Mouse (Mus musculus) cerebellum, adult 9-10 months (tissue): ENCODE measurements at regions not wholly inside any gene's neighbourhood (a gene's known extent, or its start where the extent isn't known, plus 50 kb on each side); places are given as distances from the start of the nearest gene placed in this dataset.
"Not testable (repeated sequence)": the region's sequence is repeated elsewhere in the genome, so short reads cannot be mapped to it uniquely, and the experiment has no call there.

ENCODE experiments used
- DNase-seq: peaks from one replicate; pipeline ENCODE4 v3.0.0; 2022

- DNase-seq = no peak
Measured at GRCm38 (mm10) chr4:64432097-64432496, 385.3 kb upstream of the Tnc start.

GRCm38 (mm10) chr4:64437744-64438594 lies 391.2 kb upstream of the Tnc start:
- no peak for DNase-seq

- no peak for DNase-seq
Measured at GRCm38 (mm10) chr4:64451442-64451841, 404.6 kb upstream of the Tnc start.

GRCm38 (mm10) chr4:64451946-64452345 lies 405.1 kb upstream of the Tnc start:
- no peak for DNase-seq

- peak; percentile 43 for DNase-seq
Measured at GRCm38 (mm10) chr4:64492260-64492962, 445.6 kb upstream of the Tnc start.

GRCm38 (mm10) chr4:64497759-64498158 lies 450.9 kb upstream of the Tnc start:
- DNase-seq = not testable (repeated sequence)

- DNase-seq = no peak
Measured at GRCm38 (mm10) chr4:64500635-64501395, 454.0 kb upstream of the Tnc start.

- DNase-seq = peak; percentile 39
Measured at GRCm38 (mm10) chr4:64521883-64522282, 475.1 kb upstream of the Tnc start.

- no peak for DNase-seq
Measured at GRCm38 (mm10) chr4:64527724-64528332, 481.0 kb upstream of the Tnc start.

GRCm38 (mm10) chr4:64530585-64530984 lies 483.8 kb upstream of the Tnc start:
- DNase-seq = peak; percentile 56

- peak; percentile 61 for DNase-seq
Measured at GRCm38 (mm10) chr4:64533019-64533418, 486.2 kb upstream of the Tnc start.

- no peak for DNase-seq
Measured at GRCm38 (mm10) chr4:64535554-64536253, 488.9 kb upstream of the Tnc start.

GRCm38 (mm10) chr4:64538009-64538408 lies 491.2 kb upstream of the Tnc start:
- no peak for DNase-seq

- no peak for DNase-seq
Measured at GRCm38 (mm10) chr4:64544576-64545185, 497.9 kb upstream of the Tnc start.

- DNase-seq = peak; percentile 31
Measured at GRCm38 (mm10) chr4:64546386-64546785, 499.6 kb upstream of the Tnc start.

GRCm38 (mm10) chr4:64562511-64562910 lies 515.7 kb upstream of the Tnc start:
- DNase-seq = no peak

- DNase-seq = no peak
Measured at GRCm38 (mm10) chr4:64563996-64564395, 517.2 kb upstream of the Tnc start.

- no peak for DNase-seq
Measured at GRCm38 (mm10) chr4:64570666-64571065, 523.9 kb upstream of the Tnc start.

GRCm38 (mm10) chr4:64575901-64576300 lies 529.1 kb upstream of the Tnc start:
- DNase-seq = no peak

- DNase-seq = peak; percentile 8
Measured at GRCm38 (mm10) chr4:64595014-64595599, 528.9 kb upstream of the Pappa start.

- DNase-seq = no peak
Measured at GRCm38 (mm10) chr4:64598465-64598864, 525.5 kb upstream of the Pappa start.
